Mouse (Mus musculus) hindbrain, embryonic 11.5 days (tissue): ENCODE data around the gene Col8a2. TPM values are rescaled to one million over a fixed set of nuclear protein-coding genes. Genes with fewer than 3 reads are reported as not detected.

ENCODE experiments used
- ATAC-seq: fragments of 200-750 bp; cut with Nextera tagmentation; 2 replicates; pipeline ENCODE4 v1.8.0; 2017; ENCODE audit warnings: mild to moderate bottlenecking, moderate TSS enrichment, moderate library complexity; ENCODE audit not compliant: low FRiP score
- DNase-seq: peaks from one replicate; pipeline ENCODE4 v3.0.0-alpha.2; 2015; ENCODE audit warnings: low spot score
- H3K27ac ChIP-seq: fragments of 300-500 bp; sonication (generic); 2 replicates; pipeline ENCODE4 v1.5.1; 2014; ENCODE audit warnings: mild to moderate bottlenecking, low read depth, low read length
- H3K27me3 ChIP-seq: fragments of 300-500 bp; sonication (generic); 2 replicates; pipeline ENCODE4 v1.6.1; 2014; ENCODE audit warnings: mild to moderate bottlenecking, low read length, moderate library complexity, mixed read lengths; ENCODE audit not compliant: control insufficient read depth, insufficient read depth
- H3K36me3 ChIP-seq: fragments of 300-500 bp; sonication (generic); 2 replicates; pipeline ENCODE4 v1.6.1; 2014; ENCODE audit warnings: mild to moderate bottlenecking, low read length, moderate library complexity, mixed read lengths; ENCODE audit not compliant: control insufficient read depth, insufficient read depth
- H3K4me1 ChIP-seq: fragments of 300-500 bp; sonication (generic); replicated peaks from 2 replicates; pipeline ENCODE4 v1.6.1; 2014; ENCODE audit warnings: low read length, mixed read lengths; ENCODE audit not compliant: control insufficient read depth, insufficient read depth
- H3K4me2 ChIP-seq: fragments of 300-500 bp; sonication (generic); replicated peaks from 2 replicates; pipeline ENCODE4 v1.6.1; 2014; ENCODE audit warnings: mild to moderate bottlenecking, low read depth, low read length
- H3K4me3 ChIP-seq: fragments of 300-500 bp; sonication (generic); 2 replicates; pipeline ENCODE4 v1.5.1; 2014; ENCODE audit warnings: low read depth, low read length
- H3K9ac ChIP-seq: fragments of 300-500 bp; sonication (generic); 2 replicates; pipeline ENCODE4 v1.6.1; 2014; ENCODE audit warnings: low read depth, low read length
- H3K9me3 ChIP-seq: fragments of 300-500 bp; sonication (generic); 2 replicates; pipeline ENCODE4 v1.6.1; 2016; ENCODE audit warnings: low read length; ENCODE audit not compliant: control insufficient read depth
- WGBS: fragments of 180-500 bp; shearing (Covaris S2); extraction: QIAGEN DNeasy Blood & Tissue Kit; methylation state at CpG from one replicate; pipeline ENCODE4 v1.1.7; 2014; 5-methylcytosine and 5-hydroxymethylcytosine counted together
- polyA plus RNA-seq: library from polyadenylated mRNA; unstranded; fragments of >200 nt; fragmentation: Nextera tagmentation; extraction: Ambion mirVana; gene quantifications from 2 replicates; pipeline ENCODE4 v1.2.1, GENCODE M21; 2014

The Col8a2 gene
- polyA plus RNA-seq, 1 experiment from 2014 or later: 17.4 TPM

- Histone ChIP-seq H3K36me3 (no peaks in the 10 kb centered on the region), H3K9me3 (no peaks in the 10 kb centered on the region), H3K27me3 (no peaks in the 10 kb centered on the region), H3K9ac (no peak overlapping the region), H3K4me2 (no peak overlapping the region), H3K4me3 (no peak overlapping the region), H3K27ac (no peak overlapping the region), H3K4me1 (peaks cover 14% of the 10 kb centered on the region; the same call in 1 of the 2 replicates)
- no peak for DNase-seq
- no peak for ATAC-seq
- WGBS: 68% methylated on average over 11 of the region's 11 CpGs
Measured at GRCm38 (mm10) chr4:126251655-126252254, 34.8 kb upstream of the Col8a2 start.

GRCm38 (mm10) chr4:126252411-126253237 lies 34.0 kb upstream of the Col8a2 start:
- Histone ChIP-seq H3K9ac (no peak overlapping the region), H3K9me3 (no peaks in the 10 kb centered on the region), H3K4me1 (peaks cover 20% of the 10 kb centered on the region), H3K4me2 (no peak overlapping the region), H3K27me3 (no peaks in the 10 kb centered on the region), H3K4me3 (no peak overlapping the region), H3K36me3 (no peaks in the 10 kb centered on the region), H3K27ac (no peak overlapping the region)
- ATAC-seq (no peak), DNase-seq (no peak)
- 74% methylated on average over 17 of the region's 17 CpGs for WGBS

- Histone ChIP-seq H3K4me1 (peaks cover 19% of the 10 kb centered on the region), H3K9me3 (no peaks in the 10 kb centered on the region), H3K27me3 (no peaks in the 10 kb centered on the region), H3K9ac (peak overlapping the region; percentile 99), H3K27ac (no peak overlapping the region), H3K4me2 (peak overlapping the region; percentile 75), H3K4me3 (peak overlapping the region; percentile 100), H3K36me3 (no peaks in the 10 kb centered on the region)
- no peak for ATAC-seq
- no peak for DNase-seq
- WGBS: 74% methylated on average over 14 of the region's 14 CpGs
Measured at GRCm38 (mm10) chr4:126253637-126254272, 32.8 kb upstream of the Col8a2 start.

- Histone ChIP-seq H3K36me3 (no peaks in the 10 kb centered on the region), H3K4me1 (peaks cover 23% of the 10 kb centered on the region), H3K27me3 (no peaks in the 10 kb centered on the region), H3K27ac (peak overlapping the region; percentile 95), H3K9ac (peak overlapping the region; percentile 99), H3K4me3 (peak overlapping the region; percentile 100), H3K4me2 (peak overlapping the region; percentile 75), H3K9me3 (no peaks in the 10 kb centered on the region)
- ATAC-seq (no peak), DNase-seq (no peak)
- WGBS: 19% methylated on average over 9 of the region's 9 CpGs
Measured at GRCm38 (mm10) chr4:126254315-126255112, 32.1 kb upstream of the Col8a2 start.

- peak overlapping the region; percentile 75 for H3K4me2 ChIP-seq
- H3K36me3 ChIP-seq: no peaks in the 10 kb centered on the region
- under 1% methylated on average over 44 of the region's 50 CpGs for WGBS
- peaks cover 29% of the 10 kb centered on the region for H3K4me1 ChIP-seq
- H3K27me3 ChIP-seq: no peaks in the 10 kb centered on the region
- peak overlapping the region; percentile 95 for H3K27ac ChIP-seq
- peak; percentile 74 for DNase-seq
- H3K9ac ChIP-seq: peak overlapping the region; percentile 99
- peak overlapping the region; percentile 100 for H3K4me3 ChIP-seq
- ATAC-seq: peak; percentile 36; the same call in 1 of the 2 replicates
- no peaks in the 10 kb centered on the region for H3K9me3 ChIP-seq
Measured at GRCm38 (mm10) chr4:126255113-126256001, 31.2 kb upstream of the Col8a2 start.

- Histone ChIP-seq H3K4me1 (peaks cover 36% of the 10 kb centered on the region), H3K9ac (peak within 1 kb of the TSS; percentile 99), H3K4me2 (peak within 1 kb of the TSS; percentile 75), H3K36me3 (no peaks in the 10 kb centered on the region), H3K27ac (peak within 1 kb of the TSS; percentile 95), H3K9me3 (no peaks in the 10 kb centered on the region), H3K4me3 (peak within 1 kb of the TSS; percentile 100), H3K27me3 (no peaks in the 10 kb centered on the region)
- peak; percentile 90 for DNase-seq
- ATAC-seq: peak; percentile 85
- under 1% methylated on average over 59 of the region's 59 CpGs for WGBS
Measured at GRCm38 (mm10) chr4:126256131-126256791, 30.3 kb upstream of the Col8a2 start, which contains the start of gene Map7d1. Map7d1 (minus strand) TSS chr4:126256343.

GRCm38 (mm10) chr4:126256967-126257881 lies 29.4 kb upstream of the Col8a2 start:
- Histone ChIP-seq H3K4me2 (peak overlapping the region; percentile 75), H3K36me3 (no peaks in the 10 kb centered on the region), H3K27ac (peak overlapping the region; percentile 95), H3K9me3 (no peaks in the 10 kb centered on the region), H3K4me1 (peaks cover 36% of the 10 kb centered on the region), H3K27me3 (no peaks in the 10 kb centered on the region), H3K4me3 (peak overlapping the region; percentile 100), H3K9ac (peak overlapping the region; percentile 99)
- ATAC-seq (no peak; the same call in 1 of the 2 replicates), DNase-seq (peak; percentile 64)
- WGBS: 2% methylated on average over 26 of the region's 26 CpGs
